Mouse (Mus musculus) embryonic fibroblast, embryonic 13.5 days (primary cell): ENCODE measurements around the gene Lrrk2.

ENCODE experiments used
- CTCF ChIP-seq: IDR thresholded peaks from 2 replicates; pipeline ENCODE4 v1.5.1; 2011; ENCODE audit warnings: mild to moderate bottlenecking, control low read depth, low read length, moderate library complexity, borderline replicate concordance; ENCODE audit not compliant: insufficient read depth
- POLR2A ChIP-seq: IDR thresholded peaks from 2 replicates; pipeline ENCODE4 v1.6.1; 2011; ENCODE audit warnings: low read depth, mild to moderate bottlenecking, control low read depth, low read length, moderate library complexity

DNA sequence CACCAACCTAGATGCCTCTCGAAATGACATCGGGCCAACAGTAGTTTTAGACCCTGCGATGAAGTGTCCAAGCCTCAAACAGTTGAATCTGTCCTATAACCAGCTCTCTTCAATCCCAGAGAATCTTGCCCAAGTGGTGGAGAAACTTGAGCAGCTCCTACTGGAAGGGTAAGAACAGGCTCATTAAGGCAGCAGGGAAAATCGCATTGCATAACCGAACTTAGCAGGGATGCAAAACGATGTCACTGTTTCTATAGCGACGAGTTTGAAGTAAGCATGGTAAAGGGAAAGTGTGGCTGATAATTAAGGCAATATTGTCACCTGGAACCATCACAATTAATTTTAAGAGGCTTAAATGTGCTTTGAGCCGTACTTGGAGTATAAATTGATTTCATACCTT, 65.8 kb downstream of the Lrrk2 start:
- TF ChIP-seq CTCF (no peak), POLR2A (no peak)
